Mouse (Mus musculus) erythroblast, adult 5-6 weeks (primary cell): ENCODE measurements around the gene Tbc1d8. TPM values are rescaled to one million over a fixed set of nuclear protein-coding genes. Genes with fewer than 3 reads are reported as not detected.

Experiments
- ATAC-seq: replicated peaks from 2 replicates; pipeline ENCODE4 v1.8.0; 2016; ENCODE audit warnings: moderate number of reproducible peaks, mild to moderate bottlenecking, moderate TSS enrichment, inconsistent platforms; ENCODE audit not compliant: poor library complexity, low FRiP score, severe bottlenecking
- total RNA-seq, 2 experiments: library from RNA; stranded (forward) in 1 of 2; stranded (reverse) in 1 of 2; fragments of 150-400 nt in 1 of 2; fragments of 200-764, 138-1000 nt in 1 of 2; gene quantifications; 2 replicates each; pipeline versions ENCODE4 v1.2.3 to v1.2.4; 2015 to 2017; ENCODE audit warnings: low replicate concordance in 2 of 2

The Tbc1d8 gene
- total RNA-seq, 2 experiments from 2014 or later = 12.0 to 36.5 TPM

DNA sequence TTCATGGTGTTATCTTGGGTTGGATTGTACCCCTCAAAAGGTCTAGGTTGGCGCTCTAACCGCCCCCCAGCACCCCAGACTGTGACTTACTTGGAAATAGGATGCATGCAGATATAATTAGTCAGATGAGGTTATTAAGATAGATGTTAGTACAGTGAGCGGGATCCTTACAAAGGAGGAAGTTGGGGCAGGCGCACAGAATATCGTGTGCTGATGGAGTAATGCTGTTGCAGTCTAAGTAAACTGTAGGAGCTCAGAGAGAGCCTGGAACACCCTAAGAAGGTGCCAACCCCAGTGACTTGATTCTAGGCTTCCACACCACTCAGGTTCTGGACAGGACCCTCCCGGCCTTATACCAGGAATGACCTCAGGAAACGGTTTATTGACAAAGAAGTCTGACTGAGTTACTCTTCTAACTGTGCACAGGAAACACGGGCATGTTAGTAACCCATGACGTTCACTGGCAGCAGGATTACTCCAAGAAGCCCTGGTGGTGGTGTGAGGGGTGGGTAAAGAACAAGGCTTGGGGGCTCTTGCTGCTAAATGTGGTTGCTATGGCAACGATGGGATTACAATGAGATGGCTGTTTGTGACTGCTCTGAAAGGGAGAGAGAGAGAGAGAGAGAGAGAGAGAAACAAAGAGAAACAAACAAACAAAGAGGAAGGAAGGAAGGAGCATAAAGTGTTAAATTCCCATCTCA is 3.7 kb upstream of the Tbc1d8 start:
- no peak for ATAC-seq

DNA sequence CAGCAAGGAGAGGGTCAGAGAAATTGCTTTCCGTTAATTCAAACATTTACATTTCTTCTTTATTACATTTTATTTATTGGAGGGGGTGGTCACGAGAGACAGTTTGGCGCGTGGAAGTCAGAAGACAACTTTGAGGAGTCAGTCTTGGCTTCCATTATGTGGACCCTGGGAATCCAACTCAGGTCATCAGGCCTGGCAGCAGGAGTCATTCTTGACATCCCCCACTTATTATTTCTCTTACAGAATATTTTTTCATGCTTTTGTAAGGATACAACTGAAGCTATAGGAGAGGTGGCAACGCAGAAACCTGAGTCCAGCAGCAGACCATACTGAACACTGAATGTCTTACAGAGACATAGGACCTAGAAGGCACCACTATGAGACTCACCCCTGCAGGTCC is 699 bp upstream of the Tbc1d8 start:
- ATAC-seq = no peak

DNA sequence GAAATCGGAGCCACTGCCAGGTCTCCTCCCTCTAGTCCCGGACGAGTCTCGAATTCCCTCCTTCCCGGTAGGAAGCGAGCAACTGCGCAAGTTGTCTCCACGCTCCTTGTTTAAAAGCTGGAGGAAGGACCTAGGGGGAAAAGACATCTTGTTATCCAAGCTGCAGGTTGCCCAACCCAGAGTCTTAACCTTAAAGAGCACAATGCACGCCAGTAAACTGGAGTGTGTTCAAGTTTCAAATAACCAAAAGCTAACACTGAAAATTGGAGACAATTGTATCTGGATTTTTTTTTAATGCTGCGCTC is 293 bp upstream of the Tbc1d8 start:
- ATAC-seq = no peak

DNA sequence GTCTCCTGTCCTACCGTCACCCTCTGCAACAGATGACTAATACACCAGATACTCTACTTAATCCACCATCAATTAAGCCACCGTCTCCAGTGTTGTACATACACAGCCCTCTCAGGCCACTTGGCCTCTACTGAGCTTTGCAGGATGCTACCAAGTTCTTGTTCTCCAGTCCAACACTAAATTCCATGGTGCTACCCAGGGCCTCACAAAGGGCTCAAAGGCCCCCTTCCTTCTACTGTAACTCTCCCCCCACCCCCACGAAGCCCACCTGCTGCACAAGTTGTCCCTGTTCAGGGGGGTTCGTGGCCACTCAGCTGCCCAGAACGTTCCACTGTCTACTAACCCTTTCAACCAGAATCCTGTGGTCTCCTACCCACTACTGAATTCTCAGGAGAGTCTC is 1.5 kb downstream of the Tbc1d8 start:
- ATAC-seq = no peak

DNA sequence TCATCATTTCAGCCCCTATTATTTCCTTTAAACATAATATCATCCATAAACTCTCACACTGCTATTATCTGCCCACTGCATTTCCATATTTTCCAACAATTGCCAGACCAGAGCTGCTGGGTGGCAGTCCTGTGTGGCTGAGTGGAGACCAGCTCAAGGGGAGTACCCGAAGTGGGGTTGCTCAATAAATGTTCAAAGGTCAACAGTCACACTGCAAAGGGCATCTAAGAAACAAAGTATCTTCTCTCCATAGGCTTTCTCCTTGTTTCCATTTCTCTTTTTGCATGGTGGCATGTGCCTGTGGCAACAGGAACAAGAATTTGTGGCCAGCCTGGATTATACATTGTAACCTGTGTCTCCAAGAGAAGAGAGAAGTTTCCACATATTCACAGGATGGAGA is 2.2 kb downstream of the Tbc1d8 start:
- no peak for ATAC-seq

DNA sequence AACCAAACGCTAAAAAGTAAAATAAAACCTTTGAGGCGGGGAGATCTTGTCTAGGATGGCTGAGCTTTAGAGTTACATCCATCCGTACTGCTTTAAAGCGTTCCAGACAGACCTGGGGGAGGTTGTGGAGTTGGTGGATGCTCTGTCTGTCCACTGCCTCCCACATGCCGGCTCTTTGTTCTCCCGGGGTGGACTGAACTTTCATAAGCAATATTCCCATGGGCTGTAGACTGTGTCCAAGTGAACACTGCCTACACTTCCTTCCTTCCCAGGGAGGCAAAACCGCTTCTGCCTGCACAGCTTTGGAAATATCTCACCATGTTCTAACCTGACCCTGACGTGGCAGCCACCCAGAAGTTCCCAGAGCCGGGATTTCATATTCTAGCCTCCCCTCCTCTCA is 4.0 kb downstream of the Tbc1d8 start:
- no peak for ATAC-seq

DNA sequence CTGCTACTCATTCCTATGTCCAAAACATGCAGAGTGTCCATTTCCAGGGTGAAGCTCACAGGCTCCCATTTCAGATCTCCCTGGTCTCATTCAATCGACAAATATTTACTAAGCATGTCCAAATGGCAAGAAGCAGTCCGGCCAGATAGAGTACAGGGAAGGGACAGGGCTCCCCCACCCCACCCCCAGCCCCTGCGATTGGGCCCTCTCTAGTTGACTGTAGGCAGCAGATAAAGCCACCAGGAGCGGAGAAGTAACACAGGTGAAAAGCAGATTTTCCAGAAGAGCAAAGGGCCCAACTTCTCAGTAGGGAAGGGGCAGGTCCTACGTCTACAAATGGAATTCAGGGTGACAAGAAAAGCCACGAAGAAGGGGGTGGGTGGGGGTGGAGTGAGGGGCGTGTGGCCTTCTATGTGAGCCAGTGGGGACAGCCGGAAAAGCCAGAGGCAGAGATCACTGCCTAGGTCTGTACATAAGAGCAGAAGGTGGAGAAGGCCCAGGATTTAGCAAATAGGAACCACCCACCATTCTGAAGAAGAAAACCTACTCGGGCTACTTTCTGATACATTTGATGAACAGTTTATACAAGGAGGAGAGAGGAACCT is 7.2 kb downstream of the Tbc1d8 start:
- no peak for ATAC-seq

DNA sequence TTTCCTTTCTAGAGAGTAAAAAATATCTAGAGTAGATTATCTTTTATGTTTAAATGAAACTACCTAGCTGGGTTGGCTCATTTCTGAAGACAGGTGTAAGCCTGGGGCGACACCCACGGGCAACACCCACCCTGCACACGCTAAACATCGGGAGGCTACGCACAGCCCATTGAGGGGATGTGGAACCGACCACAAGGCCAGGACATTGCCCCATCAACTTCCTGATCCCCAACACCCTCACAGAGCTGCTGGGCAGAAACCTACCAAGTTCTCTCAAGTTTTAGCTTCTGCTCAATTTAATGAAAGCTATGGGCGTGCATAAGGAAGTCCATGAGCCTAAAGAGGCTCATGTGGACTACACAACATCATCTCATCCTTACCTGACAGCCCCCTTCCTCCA is 9.6 kb downstream of the Tbc1d8 start:
- ATAC-seq = no peak

DNA sequence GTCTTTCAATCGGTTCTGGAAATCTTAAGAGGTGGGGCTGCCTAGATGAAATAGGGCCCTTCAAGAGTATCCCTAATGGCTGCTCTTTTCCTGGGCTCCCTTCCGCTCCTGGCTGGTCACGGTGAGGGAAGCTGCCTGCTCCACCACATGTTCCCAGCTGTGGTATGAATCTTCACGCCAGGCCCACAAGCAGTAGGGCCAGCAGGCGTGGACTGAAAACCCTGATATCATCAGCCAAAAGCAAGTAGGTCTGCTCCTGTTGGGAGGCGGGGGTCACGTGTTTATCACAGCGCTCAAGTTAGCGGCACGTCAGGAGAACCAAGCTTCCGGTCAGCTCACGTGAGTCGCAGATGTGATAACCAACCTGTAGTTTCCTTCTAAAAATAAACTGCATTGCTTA is 12.0 kb downstream of the Tbc1d8 start:
- ATAC-seq = no peak

DNA sequence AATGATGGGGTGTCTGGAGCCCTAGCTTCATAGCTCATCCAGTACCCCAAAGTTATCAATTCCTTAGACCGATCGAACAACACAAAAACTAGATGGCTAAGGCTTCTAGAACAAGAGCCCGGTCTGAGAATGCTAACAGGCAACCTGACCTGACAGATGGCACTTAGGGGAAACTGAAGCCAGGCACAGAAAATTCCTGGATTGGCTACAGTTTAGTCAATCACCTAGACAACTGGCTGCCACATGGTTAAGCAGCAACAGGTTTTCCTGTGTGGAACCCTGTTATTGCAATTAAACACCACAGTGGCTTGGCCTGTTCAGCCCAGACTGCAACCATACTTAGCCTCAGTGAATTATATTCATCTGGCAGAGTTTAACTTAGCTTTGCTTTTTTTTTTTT is 13.8 kb downstream of the Tbc1d8 start:
- no peak for ATAC-seq

DNA sequence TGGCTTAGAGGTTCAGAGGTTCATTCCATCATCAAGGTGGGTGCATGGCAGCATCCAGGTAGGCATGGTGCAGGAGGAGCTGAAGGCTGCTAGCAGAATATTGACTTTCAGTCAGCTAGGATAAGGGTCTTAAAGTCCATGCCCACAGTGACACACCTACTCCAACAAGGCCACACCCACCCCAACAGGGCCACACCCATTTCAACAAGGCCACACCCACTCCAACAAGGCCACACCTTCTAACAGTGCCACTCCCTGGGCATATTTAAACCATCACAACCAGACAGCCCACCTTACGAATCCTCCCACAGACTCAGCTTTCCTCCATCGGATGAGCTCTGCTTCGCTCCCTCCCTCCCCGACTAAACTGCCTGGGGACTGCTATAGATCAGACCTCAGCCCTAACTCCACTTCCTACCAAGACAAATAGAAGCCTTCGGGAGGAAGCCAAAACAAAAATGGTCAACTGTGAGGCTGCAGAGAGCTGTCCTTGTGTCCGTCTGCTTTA is 15.6 kb downstream of the Tbc1d8 start:
- ATAC-seq = no peak

DNA sequence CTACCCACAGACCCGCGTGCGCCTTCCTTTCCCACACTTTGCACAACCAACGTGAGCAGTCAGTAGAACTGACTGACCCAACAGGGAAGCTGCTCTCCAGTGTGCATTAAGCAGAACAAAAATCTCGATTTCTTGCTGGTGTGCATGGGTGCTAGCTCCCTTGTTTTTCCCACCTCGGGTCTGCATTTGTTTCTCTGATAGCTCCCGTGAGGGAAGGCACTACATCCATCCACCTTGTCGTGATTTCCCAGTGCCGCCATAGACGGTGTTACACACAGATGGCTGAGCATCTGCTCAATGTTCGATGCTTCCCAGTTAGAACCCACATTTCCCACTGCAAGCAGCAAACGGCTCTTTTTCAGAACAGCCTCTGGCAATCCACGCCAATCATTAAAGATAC is 16.5 kb downstream of the Tbc1d8 start:
- ATAC-seq = no peak

DNA sequence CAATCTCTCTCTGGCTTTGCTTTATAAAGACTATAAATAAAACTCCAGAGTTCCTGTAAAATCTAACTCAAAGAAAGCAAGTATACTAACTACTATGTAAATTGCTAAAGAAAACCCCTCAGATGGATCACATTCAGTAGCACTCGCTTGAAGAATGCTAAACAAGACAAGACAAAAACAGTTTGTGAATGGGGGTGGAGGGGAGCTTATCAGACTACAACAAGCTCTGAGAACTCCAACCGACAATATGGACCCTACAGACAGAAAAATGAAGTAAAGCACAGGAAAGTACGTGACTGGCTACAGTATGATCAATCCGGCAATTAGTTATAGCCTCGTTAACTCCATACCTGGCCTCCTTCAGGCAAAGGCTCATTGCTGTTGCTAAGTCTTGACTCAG is 18.1 kb downstream of the Tbc1d8 start:
- no peak for ATAC-seq

DNA sequence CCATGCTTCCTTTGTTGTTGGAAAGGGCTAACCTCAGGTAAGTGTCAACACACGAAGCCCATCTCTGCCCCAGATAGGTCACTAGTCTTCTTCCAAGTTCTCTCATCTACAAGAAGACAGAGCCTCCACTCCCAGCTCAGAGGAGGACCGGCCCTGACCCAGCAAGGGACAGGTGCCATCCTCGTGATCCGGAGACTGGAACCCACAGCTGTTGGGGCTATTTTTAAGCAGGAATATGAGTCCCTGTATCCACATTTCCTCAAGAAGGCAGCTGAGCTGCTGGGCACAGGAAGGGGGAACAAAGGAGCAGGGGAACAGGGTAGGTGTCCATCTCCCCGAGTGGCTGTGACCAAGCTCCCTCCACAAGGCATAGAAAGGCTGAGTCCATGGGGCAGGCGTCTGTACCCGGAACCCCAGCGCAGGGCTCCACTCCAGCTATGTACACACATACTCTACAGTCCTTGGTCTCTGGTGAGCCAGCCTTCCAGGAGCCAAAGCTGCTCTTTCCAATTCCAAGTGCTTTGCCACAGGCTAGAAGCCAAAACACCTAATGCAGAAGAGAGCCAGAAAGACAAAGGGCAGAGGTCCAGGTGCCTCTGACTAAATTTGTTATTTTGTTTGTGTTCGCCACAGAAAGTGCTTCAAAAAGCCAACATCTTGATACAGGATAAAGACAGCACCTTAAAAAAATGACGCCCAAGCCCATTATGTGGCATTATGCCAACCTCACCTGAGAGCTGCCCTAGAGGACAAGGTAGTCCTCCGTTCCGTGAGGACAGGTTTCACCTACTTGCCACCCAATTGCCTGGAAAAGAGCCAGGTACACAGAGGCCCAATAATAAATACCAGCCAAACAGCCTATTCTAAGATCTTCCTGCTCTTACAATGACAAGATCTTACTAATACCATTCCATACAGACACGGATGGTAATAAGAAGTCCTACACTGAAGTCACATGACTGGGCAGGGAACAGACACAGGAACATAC is 20.4 kb downstream of the Tbc1d8 start:
- no peak for ATAC-seq

DNA sequence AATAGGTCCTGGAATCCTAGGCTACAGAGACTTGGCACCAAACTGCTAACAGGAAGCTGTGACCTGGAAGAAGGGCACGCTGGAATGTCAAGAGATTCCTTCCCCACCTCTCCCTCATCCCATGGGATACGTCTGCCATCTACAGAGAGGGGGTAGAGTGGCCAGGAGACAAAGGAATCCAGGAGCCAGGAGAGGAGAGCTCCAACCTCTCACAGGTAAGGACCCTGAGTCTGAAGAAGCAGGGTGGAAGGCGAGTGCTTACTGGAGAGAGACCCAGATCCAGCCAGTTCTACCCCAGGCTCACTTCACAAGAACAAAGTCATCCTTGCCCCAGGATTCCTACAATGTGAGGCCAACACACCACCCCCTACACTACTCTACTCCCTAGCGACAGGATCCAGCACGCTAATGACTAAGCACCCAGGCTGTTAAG is 22.1 kb downstream of the Tbc1d8 start:
- no peak for ATAC-seq

DNA sequence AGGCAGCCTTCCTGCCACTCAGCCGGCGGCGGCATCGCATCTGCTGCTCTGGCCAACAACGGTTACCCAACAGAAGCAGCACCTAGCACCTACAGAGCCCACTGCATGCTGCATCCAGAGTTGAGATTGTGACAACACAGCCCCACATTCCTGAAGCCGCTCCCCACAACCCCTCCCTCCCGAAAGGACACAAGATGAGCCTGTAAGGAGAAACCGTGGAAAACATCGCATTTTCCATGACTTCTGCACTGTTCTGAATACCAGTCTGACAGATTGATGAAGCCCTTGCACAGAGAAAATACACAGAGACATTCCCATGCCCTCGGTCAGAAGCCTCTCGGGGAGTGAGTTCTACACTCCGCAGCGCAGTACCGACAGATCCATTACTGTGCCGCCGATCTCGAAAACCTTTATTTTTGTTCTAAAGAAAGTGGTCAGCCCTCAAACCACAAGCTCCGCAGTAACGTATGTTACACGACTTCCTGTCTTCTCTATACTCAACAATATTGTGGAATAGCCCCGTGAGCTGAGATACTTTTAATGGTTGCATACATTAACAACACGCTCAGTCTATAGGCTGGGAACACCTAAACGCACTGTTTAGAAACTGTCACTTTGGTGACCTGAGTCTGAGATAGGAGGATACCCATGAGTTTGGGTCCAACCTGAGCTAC is 23.1 kb downstream of the Tbc1d8 start:
- no peak for ATAC-seq

DNA sequence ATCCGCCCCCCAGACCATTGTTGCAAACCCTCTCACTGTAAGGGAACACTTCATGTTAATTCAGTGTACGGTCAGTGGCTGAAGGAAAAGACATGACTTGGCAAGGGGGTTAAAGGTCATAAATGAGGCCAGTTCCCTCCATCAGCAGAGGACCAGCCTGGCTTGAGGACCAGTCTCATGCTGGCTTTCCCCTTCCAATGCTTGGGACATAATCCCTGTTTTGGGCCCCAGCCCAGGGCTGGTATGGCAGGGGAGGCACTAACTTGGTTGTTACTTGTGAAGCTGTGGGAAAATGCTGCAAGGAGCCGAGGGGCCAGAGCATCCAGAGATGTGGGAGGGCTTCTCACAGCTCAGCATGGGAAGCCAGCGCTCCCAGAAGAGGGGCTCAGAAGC is 23.8 kb downstream of the Tbc1d8 start:
- ATAC-seq = no peak

DNA sequence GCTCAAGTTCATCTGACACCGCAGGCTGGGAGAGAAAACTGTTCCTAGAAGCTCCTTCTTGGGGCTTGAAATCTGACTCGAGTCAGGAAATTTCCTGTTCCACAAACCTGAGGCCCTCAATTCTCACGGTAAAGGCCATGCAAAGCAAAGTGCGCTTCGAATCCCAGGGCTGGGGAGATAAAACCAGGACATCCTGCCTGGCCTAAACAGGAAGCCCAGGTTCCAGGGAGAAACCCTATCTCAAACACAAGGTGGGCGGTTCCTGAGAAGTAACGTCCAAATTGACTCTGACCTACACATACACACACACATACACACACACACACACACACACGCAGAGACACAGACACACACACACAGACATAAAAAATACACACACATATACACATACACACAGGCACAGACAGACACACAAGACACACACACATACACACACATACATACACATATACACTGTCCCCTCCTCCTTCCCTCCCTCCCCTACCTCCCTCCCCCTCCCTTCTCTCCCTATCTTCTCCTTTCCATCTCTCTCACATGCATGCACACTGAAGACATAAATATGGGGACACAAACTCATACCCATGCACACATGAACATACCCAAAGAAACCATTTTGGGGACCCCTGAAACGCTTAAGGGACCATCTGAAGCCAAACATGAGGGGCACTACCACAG is 24.3 kb downstream of the Tbc1d8 start:
- no peak for ATAC-seq

DNA sequence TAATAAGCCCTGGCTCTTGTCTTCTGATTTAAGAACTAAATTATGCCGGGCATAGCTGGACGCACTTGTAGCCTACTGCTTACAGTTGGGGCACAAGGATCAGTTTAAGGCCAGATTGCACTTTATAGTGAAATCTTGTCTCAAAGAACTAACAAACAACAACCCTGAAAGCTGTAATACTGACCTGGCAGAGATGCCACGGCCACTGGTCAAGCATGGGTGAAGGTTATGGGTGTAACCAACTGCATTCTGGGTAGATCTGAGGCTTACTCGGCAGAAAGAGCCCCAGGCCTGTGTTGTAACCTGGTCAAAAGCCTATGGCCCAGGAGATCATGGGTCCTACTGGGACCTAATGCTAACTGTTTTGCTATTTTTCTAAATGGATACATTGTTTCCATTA is 26.4 kb downstream of the Tbc1d8 start:
- ATAC-seq = no peak
